Mouse (Mus musculus) myocyte (in vitro differentiated cells): Measurements from ENCODE around the gene Cdhr2.

Experiments used
- E2F4 ChIP-seq: IDR thresholded peaks from one replicate; pipeline ENCODE4 v1.6.1; 2011; ENCODE audit warnings: mild to moderate bottlenecking, control low read depth, moderate library complexity; ENCODE audit not compliant: insufficient read depth
- MAX ChIP-seq: IDR thresholded peaks from one replicate; pipeline ENCODE4 v1.6.1; 2011; ENCODE audit warnings: low read depth, mild to moderate bottlenecking, control low read depth
- MYOG ChIP-seq, 3 experiments: IDR thresholded peaks; one replicate each; pipeline ENCODE4 v1.6.1; 2011; ENCODE audit warnings: control low read depth in 2 of 3, low read depth in 2 of 3, mild to moderate bottlenecking in 2 of 3; ENCODE audit not compliant: insufficient read length in 2 of 3, control insufficient read depth in 1 of 3, insufficient read depth in 1 of 3
- POLR2A ChIP-seq: IDR thresholded peaks from one replicate; pipeline ENCODE4 v1.6.1; 2011; ENCODE audit warnings: low read depth, mild to moderate bottlenecking, control low read depth, moderate library complexity; ENCODE audit not compliant: insufficient read length
- POLR2AphosphoS2 ChIP-seq: IDR thresholded peaks from one replicate; pipeline ENCODE4 v1.6.1; 2011; ENCODE audit warnings: low read depth, control low read depth; ENCODE audit not compliant: insufficient read length
- SRF ChIP-seq: IDR thresholded peaks from one replicate; pipeline ENCODE4 v1.6.1; 2011; ENCODE audit warnings: low read depth; ENCODE audit not compliant: control insufficient read depth, insufficient read length
- TCF12 ChIP-seq: IDR thresholded peaks from one replicate; pipeline ENCODE4 v1.6.1; 2011; ENCODE audit warnings: mild to moderate bottlenecking, control low read depth; ENCODE audit not compliant: poor library complexity, insufficient read depth, severe bottlenecking
- USF1 ChIP-seq: IDR thresholded peaks from one replicate; pipeline ENCODE4 v1.6.1; 2011; ENCODE audit warnings: low read depth, mild to moderate bottlenecking, control low read depth, moderate library complexity

- TF ChIP-seq POLR2A, result no peak
- TF ChIP-seq MYOG (IDR thresholded peaks at IDR 0.05; ENCODE audit: control insufficient read depth in 1 of 3, insufficient read depth in 1 of 3, insufficient read length in 2 of 3, low read depth in 2 of 3), result no peak
- no peak for TF ChIP-seq MAX
- TF ChIP-seq TCF12, result no peak
- no peak for TF ChIP-seq POLR2AphosphoS2
- TF ChIP-seq SRF, result no peak
- TF ChIP-seq USF1, result no peak
- no peak for TF ChIP-seq E2F4
Observed at GRCm38 (mm10) chr13:54746896-54747295, 45.6 kb downstream of the Cdhr2 start.
